Mouse (Mus musculus) intestine, embryonic 15.5 days (tissue): ENCODE measurements around the gene Adal. TPM values are rescaled to one million over a fixed set of nuclear protein-coding genes. Genes with fewer than 3 reads are reported as not detected.
"Not testable (repeated sequence)": the region's sequence is repeated elsewhere in the genome, so short reads cannot be mapped to it uniquely, and the experiment has no call there.

Source experiments
- ATAC-seq: fragments of 200-750 bp; cut with Nextera tagmentation; 2 replicates; pipeline ENCODE4 v1.8.0; 2017; ENCODE audit warnings: moderate TSS enrichment, moderate library complexity
- H3K27ac ChIP-seq: fragments of 300-500 bp; sonication (generic); 2 replicates; pipeline ENCODE4 v1.5.1; 2015; ENCODE audit warnings: mild to moderate bottlenecking, inconsistent platforms
- H3K27me3 ChIP-seq: fragments of 300-500 bp; sonication (generic); replicated peaks from 2 replicates; pipeline ENCODE4 v1.6.1; 2015; ENCODE audit warnings: inconsistent platforms
- H3K36me3 ChIP-seq: fragments of 300-500 bp; sonication (generic); 2 replicates; pipeline ENCODE4 v1.6.1; 2015; ENCODE audit warnings: inconsistent platforms
- H3K4me1 ChIP-seq: fragments of 300-500 bp; sonication (generic); replicated peaks from 2 replicates; pipeline ENCODE4 v1.6.1; 2015; ENCODE audit warnings: inconsistent platforms
- H3K4me2 ChIP-seq: fragments of 300-500 bp; sonication (generic); replicated peaks from 2 replicates; pipeline ENCODE4 v1.6.1; 2015; ENCODE audit warnings: mild to moderate bottlenecking, inconsistent platforms
- H3K4me3 ChIP-seq: fragments of 300-500 bp; sonication (generic); replicated peaks from 2 replicates; pipeline ENCODE4 v1.5.1; 2015; ENCODE audit warnings: inconsistent platforms
- H3K9ac ChIP-seq: fragments of 300-500 bp; sonication (generic); 2 replicates; pipeline ENCODE4 v1.6.1; 2015; ENCODE audit warnings: inconsistent platforms
- H3K9me3 ChIP-seq: fragments of 300-500 bp; sonication (generic); 2 replicates; pipeline ENCODE4 v1.6.1; 2016; ENCODE audit warnings: inconsistent platforms
- WGBS: fragments of 180-500 bp; shearing (Covaris S2); methylation state at CpG from one replicate; pipeline ENCODE4 v1.1.7; 2015; 5-methylcytosine and 5-hydroxymethylcytosine counted together
- polyA plus RNA-seq: library from polyadenylated mRNA; unstranded; fragments of >200 nt; fragmentation: Nextera tagmentation; extraction: Ambion mirVana; gene quantifications from 2 replicates; pipeline ENCODE4 v1.2.1, GENCODE M21; 2015

The Adal gene
- polyA plus RNA-seq: 17.7 and 18.2 TPM in 2 replicates

DNA sequence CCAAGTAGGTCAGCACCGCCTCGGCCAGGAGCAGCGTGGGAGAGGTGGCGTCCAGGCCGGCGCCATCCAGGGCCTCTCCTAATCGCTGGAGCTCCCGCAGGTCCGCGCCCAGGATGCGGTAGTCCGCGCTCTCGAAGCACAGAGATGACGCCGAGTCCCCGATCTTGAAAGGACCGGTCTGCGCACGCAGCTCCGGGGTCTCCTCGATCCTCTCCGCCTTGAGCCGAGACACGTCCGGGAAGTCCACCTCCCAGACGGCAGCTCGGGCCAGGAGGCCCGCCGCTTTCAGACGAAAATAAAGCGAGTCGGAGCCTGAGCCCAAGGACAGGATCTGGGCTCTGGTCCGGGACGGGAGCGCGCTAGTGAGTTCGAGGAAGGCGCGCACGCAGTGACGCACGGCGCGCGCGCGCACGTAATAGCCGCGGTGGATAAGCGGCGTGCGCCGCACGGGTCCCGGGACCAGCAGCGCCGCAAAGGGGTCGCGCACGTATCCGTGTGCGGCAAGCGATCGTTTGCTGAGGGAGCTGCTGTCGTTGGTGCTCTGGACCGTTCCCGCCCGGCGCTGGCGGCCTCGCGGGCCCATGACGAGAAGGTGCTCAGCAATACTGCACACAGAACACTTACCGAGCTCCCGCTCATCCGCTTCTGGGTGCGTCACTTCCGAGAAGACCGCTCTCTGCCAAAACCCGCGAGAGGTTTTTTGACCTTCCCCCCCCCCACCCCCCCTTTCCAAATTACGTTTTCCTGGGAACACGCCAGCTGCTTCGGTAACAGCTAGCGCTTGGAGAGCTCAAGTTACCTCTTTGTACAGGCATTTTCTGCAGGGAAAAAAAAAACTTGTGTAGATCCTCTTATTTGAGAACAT, at the start of gene Adal, which contains the start of gene Lcmt2:
TSS of gene Adal (plus strand) at position 411 of the 865 bp plus-strand sequence.
TSS of gene Lcmt2 (minus strand) at position 636 of the 865 bp plus-strand sequence.
- Histone ChIP-seq H3K4me3 (peak within 1 kb of the TSS; percentile 60), H3K4me1 (peaks cover 13% of the 10 kb centered on the region), H3K27ac (peak within 1 kb of the TSS; percentile 97), H3K36me3 (peaks cover 8% of the 10 kb centered on the region; the same call in 1 of the 2 replicates), H3K9ac (peak within 1 kb of the TSS; percentile 68), H3K4me2 (peak within 1 kb of the TSS; percentile 88), H3K27me3 (no peaks in the 10 kb centered on the region), H3K9me3 (no peaks in the 10 kb centered on the region)
- ATAC-seq: peak; percentile 97
- WGBS: under 1% methylated on average over 87 of the region's 87 CpGs

DNA sequence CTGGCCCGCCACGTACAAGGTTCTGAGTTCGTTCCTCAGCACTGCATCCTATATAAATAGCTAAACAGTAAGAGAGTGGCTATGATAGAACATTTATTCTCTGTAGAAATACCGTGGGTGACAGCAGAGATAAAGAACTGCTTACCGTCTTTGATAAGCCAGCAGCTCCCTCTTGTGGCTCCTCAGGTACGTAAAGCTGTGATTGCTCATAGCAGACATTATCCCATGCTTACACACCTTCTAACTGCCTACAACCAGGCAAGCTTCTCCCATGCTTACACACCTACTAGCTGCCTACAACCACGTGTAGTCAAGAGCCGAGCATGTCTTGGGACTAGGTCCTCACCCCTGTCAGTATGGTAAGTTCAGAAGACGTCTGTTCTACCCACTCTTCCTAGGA, 38.2 kb upstream of the Adal start:
- Histone ChIP-seq H3K27me3 (no peaks in the 10 kb centered on the region), H3K4me3 (no peak overlapping the region), H3K4me1 (no peaks in the 10 kb centered on the region), H3K36me3 (no peaks in the 10 kb centered on the region), H3K27ac (no peak overlapping the region), H3K9me3 (no peaks in the 10 kb centered on the region), H3K9ac (no peak overlapping the region), H3K4me2 (peak overlapping the region; percentile 26; the same call in 1 of the 2 replicates)
- ATAC-seq: peak; percentile 39; the same call in 1 of the 2 replicates
- WGBS: 21% methylated on average over 9 of the region's 9 CpGs

GRCm38 (mm10) chr2:121105940-121106339, 34.3 kb upstream of the Adal start:
- Histone ChIP-seq H3K9ac (no peak overlapping the region), H3K4me2 (no peak overlapping the region), H3K36me3 (no peaks in the 10 kb centered on the region), H3K4me3 (no peak overlapping the region), H3K4me1 (no peaks in the 10 kb centered on the region), H3K27me3 (no peaks in the 10 kb centered on the region), H3K27ac (no peak overlapping the region), H3K9me3 (no peaks in the 10 kb centered on the region)
- no peak for ATAC-seq

- Histone ChIP-seq H3K27me3 (no peaks in the 10 kb centered on the region), H3K4me3 (no peak within 1 kb of the TSS), H3K9ac (no peak within 1 kb of the TSS), H3K36me3 (no peaks in the 10 kb centered on the region), H3K27ac (no peak within 1 kb of the TSS), H3K4me1 (no peaks in the 10 kb centered on the region), H3K4me2 (no peak within 1 kb of the TSS), H3K9me3 (no peaks in the 10 kb centered on the region)
- ATAC-seq: no peak
- WGBS: 82% methylated on average over 4 of the region's 4 CpGs
Observed at GRCm38 (mm10) chr2:121109695-121110094, 30.5 kb upstream of the Adal start, which contains the start of gene Tgm7. TSS of gene Tgm7 (minus strand) at chr2:121109795.

DNA sequence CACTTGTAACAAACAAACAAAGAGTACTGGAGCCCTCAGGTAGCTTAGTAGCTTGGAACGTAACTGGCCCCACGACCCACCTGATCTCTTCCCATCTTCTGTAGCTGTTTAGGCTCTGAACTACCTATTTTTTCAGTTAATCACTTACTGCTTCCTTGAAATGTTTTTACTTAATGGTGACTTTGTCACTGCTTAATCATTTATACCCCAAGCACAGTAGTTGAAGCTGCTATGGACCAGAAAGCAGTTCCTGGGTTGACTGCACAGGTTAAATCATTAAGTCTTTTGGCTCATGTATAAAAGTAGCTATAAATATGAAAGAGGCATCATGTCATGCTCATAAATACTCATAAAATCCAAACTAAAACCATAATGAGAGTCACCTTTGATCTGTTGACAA, 24.8 kb upstream of the Adal start:
- no peaks in the 10 kb centered on the region for H3K4me1 ChIP-seq
- H3K27ac ChIP-seq: no peak overlapping the region
- H3K27me3 ChIP-seq: no peaks in the 10 kb centered on the region
- no peaks in the 10 kb centered on the region for H3K36me3 ChIP-seq
- H3K9me3 ChIP-seq: no peaks in the 10 kb centered on the region
- no peak overlapping the region for H3K9ac ChIP-seq
- no peak overlapping the region for H3K4me3 ChIP-seq
- H3K4me2 ChIP-seq: no peak overlapping the region
- ATAC-seq: no peak
- WGBS: 88% methylated on average over 2 of the region's 2 CpGs

- H3K36me3 ChIP-seq: no peaks in the 10 kb centered on the region
- H3K4me3 ChIP-seq: no peak overlapping the region
- no peaks in the 10 kb centered on the region for H3K27me3 ChIP-seq
- no peak for ATAC-seq
- no peaks in the 10 kb centered on the region for H3K4me1 ChIP-seq
- no peak overlapping the region for H3K4me2 ChIP-seq
- H3K9me3 ChIP-seq: no peaks in the 10 kb centered on the region
- 82% methylated on average over 3 of the region's 3 CpGs for WGBS
- no peak overlapping the region for H3K9ac ChIP-seq
- H3K27ac ChIP-seq: no peak overlapping the region
Observed at GRCm38 (mm10) chr2:121119260-121119659, 21.0 kb upstream of the Adal start.

DNA sequence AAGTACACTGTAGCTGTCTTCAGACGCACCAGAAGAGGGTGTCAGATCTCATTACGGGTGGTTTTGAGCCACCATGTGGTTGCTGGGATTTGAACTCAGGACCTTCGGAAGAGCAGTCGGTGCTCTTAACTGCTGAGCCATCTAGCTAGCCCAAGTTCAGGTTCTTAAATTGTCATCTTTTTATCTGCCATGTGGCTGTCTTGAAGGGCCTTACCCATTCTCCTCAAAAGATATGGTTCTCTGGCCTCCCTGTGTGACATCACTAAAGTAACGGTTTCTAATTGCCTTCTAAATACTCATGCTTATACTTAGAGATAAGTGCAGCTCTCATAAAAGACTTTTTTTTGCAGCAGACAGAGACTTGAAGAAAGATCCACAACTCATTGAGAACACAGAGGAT, 13.9 kb upstream of the Adal start:
- H3K9me3 ChIP-seq, H3K9ac ChIP-seq, H3K27me3 ChIP-seq, H3K4me3 ChIP-seq, H3K4me1 ChIP-seq, ATAC-seq, H3K36me3 ChIP-seq, H3K27ac ChIP-seq, H3K4me2 ChIP-seq: not testable (repeated sequence)
- WGBS: 91% methylated on average over 5 of the region's 5 CpGs

DNA sequence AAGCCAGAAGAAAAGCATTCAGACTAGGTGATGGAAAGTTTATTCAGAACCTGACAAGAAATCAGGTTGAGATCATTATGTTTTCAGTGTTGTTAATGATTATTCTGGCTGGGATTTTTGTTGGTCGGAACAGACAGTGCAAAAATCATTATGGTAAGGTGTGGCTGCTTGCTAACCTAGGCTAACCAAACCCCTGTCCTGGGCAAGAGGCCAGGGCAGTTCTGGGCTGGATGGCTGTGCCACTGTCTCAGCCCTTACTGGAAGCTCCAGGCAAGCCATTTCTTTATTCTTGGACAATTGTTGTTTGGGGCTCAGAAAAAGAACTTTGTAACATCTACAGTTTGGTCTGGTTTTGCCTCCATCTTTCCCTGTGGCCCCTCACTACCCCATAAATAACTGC, 12.7 kb upstream of the Adal start:
- Histone ChIP-seq H3K4me3 (no peak overlapping the region), H3K4me2 (no peak overlapping the region), H3K27ac (no peak overlapping the region), H3K9ac (no peak overlapping the region), H3K27me3 (no peaks in the 10 kb centered on the region), H3K36me3 (no peaks in the 10 kb centered on the region), H3K4me1 (no peaks in the 10 kb centered on the region), H3K9me3 (no peaks in the 10 kb centered on the region)
- ATAC-seq: no peak
- 60% methylated on average over 1 of the region's 1 CpGs for WGBS

DNA sequence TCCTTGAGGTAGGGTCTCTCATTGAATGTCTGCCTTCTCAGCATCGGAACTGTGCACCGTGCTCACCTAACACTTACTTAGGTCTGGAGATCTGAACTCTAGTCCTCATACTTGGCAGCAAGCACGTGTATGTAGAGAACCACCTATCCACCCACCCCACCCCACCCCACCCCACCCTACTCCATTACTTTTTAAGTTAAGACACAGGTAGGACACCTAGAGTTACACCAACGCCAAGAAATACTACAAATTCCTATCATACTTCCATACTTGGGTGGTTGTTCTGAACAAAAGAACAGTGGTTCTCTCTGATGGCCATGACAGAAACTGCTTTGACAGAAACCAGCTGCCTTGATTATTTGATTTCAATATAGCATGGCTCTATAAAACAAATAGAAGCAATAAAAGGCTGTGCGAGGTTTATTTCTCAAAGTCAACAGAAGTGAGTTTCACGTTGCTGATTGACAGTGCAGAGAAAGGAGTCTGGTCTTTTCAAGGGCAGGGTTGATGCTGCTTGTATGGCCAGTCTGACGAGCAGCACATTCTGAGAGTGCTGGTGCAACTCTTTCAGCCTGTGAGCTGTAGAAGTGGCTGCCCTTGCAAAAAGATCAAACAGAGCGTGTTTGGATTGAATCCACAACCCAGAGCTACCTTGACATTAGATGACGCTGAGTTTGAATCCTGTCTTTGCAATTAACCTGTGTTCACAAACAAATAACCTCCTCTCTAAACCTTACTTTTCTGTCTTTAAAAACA, 11.2 kb upstream of the Adal start:
- Histone ChIP-seq H3K4me2 (no peak overlapping the region), H3K4me1 (no peaks in the 10 kb centered on the region), H3K36me3 (no peaks in the 10 kb centered on the region), H3K9ac (no peak overlapping the region), H3K9me3 (no peaks in the 10 kb centered on the region), H3K27ac (no peak overlapping the region), H3K4me3 (no peak overlapping the region), H3K27me3 (no peaks in the 10 kb centered on the region)
- no peak for ATAC-seq
- 56% methylated on average over 9 of the region's 9 CpGs for WGBS

- no peak for ATAC-seq
- H3K4me2 ChIP-seq: no peak overlapping the region
Observed at GRCm38 (mm10) chr2:121132822-121133221, 7.4 kb upstream of the Adal start.

GRCm38 (mm10) chr2:121137371-121137770, 2.9 kb upstream of the Adal start:
- H3K4me3 ChIP-seq: no peak overlapping the region
- H3K27ac ChIP-seq: no peak overlapping the region
- no peak overlapping the region for H3K4me2 ChIP-seq
- WGBS: 93% methylated on average over 4 of the region's 4 CpGs
- H3K9ac ChIP-seq: no peak overlapping the region
- H3K27me3 ChIP-seq: no peaks in the 10 kb centered on the region
- H3K36me3 ChIP-seq: peaks cover 8% of the 10 kb centered on the region; the same call in 1 of the 2 replicates
- no peak for ATAC-seq
- no peaks in the 10 kb centered on the region for H3K9me3 ChIP-seq
- H3K4me1 ChIP-seq: peaks cover 13% of the 10 kb centered on the region

More at GRCm38 (mm10) chr2:121132822-121133221, 7.4 kb upstream of the Adal start:
- no peaks in the 10 kb centered on the region for H3K9me3 ChIP-seq
- 67% methylated on average over 1 of the region's 1 CpGs for WGBS
- no peak overlapping the region for H3K9ac ChIP-seq
- no peak overlapping the region for H3K27ac ChIP-seq
- no peak overlapping the region for H3K4me3 ChIP-seq
- H3K36me3 ChIP-seq: no peaks in the 10 kb centered on the region
- no peaks in the 10 kb centered on the region for H3K4me1 ChIP-seq
- H3K27me3 ChIP-seq: no peaks in the 10 kb centered on the region

GRCm38 (mm10) chr2:121139266-121140017, 786 bp upstream of the Adal start:
- WGBS: 46% methylated on average over 29 of the region's 29 CpGs
- H3K4me2 ChIP-seq: peak overlapping the region; percentile 88
- H3K27ac ChIP-seq: peak overlapping the region; percentile 97
- ATAC-seq: peak; percentile 1; the same call in 1 of the 2 replicates
- H3K27me3 ChIP-seq: no peaks in the 10 kb centered on the region
- no peaks in the 10 kb centered on the region for H3K9me3 ChIP-seq
- H3K9ac ChIP-seq: peak overlapping the region; percentile 68
- peaks cover 13% of the 10 kb centered on the region for H3K4me1 ChIP-seq
- peaks cover 8% of the 10 kb centered on the region; the same call in 1 of the 2 replicates for H3K36me3 ChIP-seq
- H3K4me3 ChIP-seq: peak overlapping the region; percentile 60
